Mouse (Mus musculus) brain, adult 2 months (tissue): ENCODE results near the gene Il11.
A peak's percentile ranks its signal among the peaks of the same experiment; 100 is the strongest.

ENCODE experiments used
- DNase-seq: peaks from one replicate; pipeline ENCODE4 v3.0.0; 2011; ENCODE audit warnings: low read depth, low spot score

The Il11 gene

GRCm38 (mm10) chr7:4743354-4743753, 39.3 kb downstream of the Il11 start:
- DNase-seq, result no peak

GRCm38 (mm10) chr7:4742482-4742819, 40.2 kb downstream of the Il11 start:
- DNase-seq, result no peak

- no peak for DNase-seq
These were observed 40.8 kb downstream of the Il11 start for GRCm38 (mm10) chr7:4741672-4742481.

GRCm38 (mm10) chr7:4741151-4741550, 41.5 kb downstream of the Il11 start:
- peak; percentile 80 for DNase-seq

- no peak for DNase-seq
These were observed 42.3 kb downstream of the Il11 start for GRCm38 (mm10) chr7:4740309-4740727.

- DNase-seq, result peak; percentile 100
These were observed 42.9 kb downstream of the Il11 start, which contains the start of gene Kmt5c for GRCm38 (mm10) chr7:4739544-4740275. TSS of gene Kmt5c (plus strand) at chr7:4740115.

GRCm38 (mm10) chr7:4739041-4739543, 43.6 kb downstream of the Il11 start:
- no peak for DNase-seq

- DNase-seq, result no peak
These were observed 49.7 kb downstream of the Il11 start for GRCm38 (mm10) chr7:4732968-4733392.

- DNase-seq, result no peak
These were observed 51.6 kb downstream of the Il11 start for GRCm38 (mm10) chr7:4731090-4731489.

- DNase-seq, result no peak
These were observed 57.5 kb downstream of the Il11 start, which contains the start of gene Tmem150b for GRCm38 (mm10) chr7:4725169-4725568. TSS of gene Tmem150b (minus strand) at chr7:4725249.

GRCm38 (mm10) chr7:4724359-4724758, 58.3 kb downstream of the Il11 start:
- no peak for DNase-seq

- peak; percentile 73 for DNase-seq
These were observed 59.2 kb downstream of the Il11 start for GRCm38 (mm10) chr7:4723508-4723907.
